Mouse (Mus musculus): ENCODE measurements around the gene Lgals4. TPM values are rescaled to one million over a fixed set of nuclear protein-coding genes. Genes with fewer than 3 reads are reported as not detected.

Lgals4 gene
- total RNA-seq (2021), result 1 to 10 TPM; 2.6 to 7.3 TPM
- long read RNA-seq, experiment 1, result 0 reads
- long read RNA-seq, experiment 2, partial matches to known transcripts, result 0 of 1 reads
- long read RNA-seq, experiment 2, other reads (novel, unspliced or antisense), result 1 of 1 reads

GRCm38 (mm10) chr7:28833723-28834347, at the start of gene Lgals4:
Lgals4 (plus strand) TSS chr7:28833854.
- Histone ChIP-seq H3K27ac (no peak within 1 kb of the TSS), H3K4me3 (no peak within 1 kb of the TSS)
- intact Hi-C loops (cut with DNase I), result no loop called here
- no peak for DNase-seq
- TF ChIP-seq CTCF (IDR thresholded peaks at IDR 0.05), result no peak

DNA sequence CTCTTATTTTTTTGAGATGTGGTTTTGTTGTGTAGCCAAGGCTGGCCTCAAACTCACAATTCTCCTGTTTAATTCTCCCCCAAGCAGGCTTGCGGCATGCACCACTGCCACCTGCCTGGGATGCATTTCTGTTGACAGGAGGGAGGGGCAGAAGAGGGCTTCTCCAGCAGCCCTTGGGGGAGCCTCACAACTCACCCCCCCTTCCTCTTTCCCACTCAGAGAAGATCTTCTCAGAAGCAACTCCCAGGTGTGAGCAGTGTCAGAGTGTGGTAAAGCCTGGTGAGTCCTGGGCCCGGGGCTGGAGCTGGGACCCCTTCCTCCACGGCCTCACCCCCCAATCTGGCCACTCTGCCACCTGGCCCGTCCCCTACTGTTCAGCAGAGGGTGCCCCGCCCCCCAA, 48.5 kb upstream of the Lgals4 start:
- no peak overlapping the region for H3K4me3 ChIP-seq
- DNase-seq, result no peak
- no peak for TF ChIP-seq CTCF (IDR thresholded peaks at IDR 0.05)
- intact Hi-C loops (cut with DNase I), result loop anchor here (10.0 kb wide), 1 partner anchor 250 kb away; no protein-coding TSS in a partner anchor
- H3K27ac ChIP-seq, result no peak overlapping the region

- DNase-seq, result no peak
- no peak for TF ChIP-seq CTCF (IDR thresholded peaks at IDR 0.05)
- Histone ChIP-seq H3K4me3 (no peak overlapping the region), H3K27ac (no peak overlapping the region)
- intact Hi-C loops (cut with DNase I), result loop anchor here (10.0 kb wide), 1 partner anchor 247 kb away; no protein-coding TSS in a partner anchor
Observed at GRCm38 (mm10) chr7:28787884-28788283, 45.8 kb upstream of the Lgals4 start.

DNA sequence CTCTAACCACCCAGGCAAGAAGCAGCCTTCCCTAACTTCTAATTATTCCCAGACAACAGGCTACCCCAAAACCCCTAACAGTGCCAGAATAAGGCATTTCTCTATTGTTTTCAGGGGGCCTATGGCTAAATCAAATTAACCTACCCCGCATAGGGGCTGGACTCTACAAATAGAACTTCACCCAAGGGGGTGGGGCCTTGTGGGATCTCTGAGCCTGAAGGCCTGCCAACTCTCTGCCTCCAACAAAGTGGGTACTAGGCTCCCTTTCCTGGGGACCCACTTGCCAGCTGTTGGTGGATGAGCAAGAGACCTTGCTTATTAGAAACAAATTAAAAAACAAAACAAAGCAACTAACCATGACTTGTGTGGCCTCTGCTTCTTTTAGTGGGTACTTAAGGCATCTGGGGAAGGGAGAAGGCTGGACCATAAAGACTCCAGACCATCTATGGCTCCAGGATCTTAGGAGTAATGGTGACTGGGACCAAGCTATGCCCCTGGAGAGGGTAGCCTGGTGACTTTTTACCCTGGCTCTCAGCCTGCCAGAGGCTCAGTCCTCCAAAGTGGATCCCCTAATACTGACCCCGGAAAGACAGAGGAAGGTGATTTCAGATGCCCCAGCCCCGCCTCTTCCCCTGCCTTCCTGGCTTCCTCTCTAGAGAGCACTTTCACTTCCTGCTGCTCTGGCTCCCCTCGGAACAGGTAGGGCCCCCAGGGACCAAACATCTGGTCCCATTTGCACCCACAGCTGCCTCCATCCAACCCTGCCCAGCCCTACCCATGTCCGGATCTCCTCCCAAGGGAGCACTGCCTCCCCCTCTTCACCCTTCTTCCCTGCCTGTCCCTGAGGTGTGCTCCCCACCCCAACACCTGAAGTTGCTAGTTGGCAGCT, 45.1 kb upstream of the Lgals4 start, which contains the start of gene Rinl:
Gene Rinl (plus strand): TSS at position 663 of the 889 bp plus-strand sequence.
- H3K4me3 ChIP-seq, result no peak within 1 kb of the TSS
- DNase-seq, result no peak
- peak within 1 kb of the TSS; percentile 28; the same call in 1 of the 2 replicates for H3K27ac ChIP-seq
- intact Hi-C loops (cut with DNase I), result loop anchor here (10.0 kb wide), 1 partner anchor 246 kb away; no protein-coding TSS in a partner anchor
- TF ChIP-seq CTCF (IDR thresholded peaks at IDR 0.05), result no peak

DNA sequence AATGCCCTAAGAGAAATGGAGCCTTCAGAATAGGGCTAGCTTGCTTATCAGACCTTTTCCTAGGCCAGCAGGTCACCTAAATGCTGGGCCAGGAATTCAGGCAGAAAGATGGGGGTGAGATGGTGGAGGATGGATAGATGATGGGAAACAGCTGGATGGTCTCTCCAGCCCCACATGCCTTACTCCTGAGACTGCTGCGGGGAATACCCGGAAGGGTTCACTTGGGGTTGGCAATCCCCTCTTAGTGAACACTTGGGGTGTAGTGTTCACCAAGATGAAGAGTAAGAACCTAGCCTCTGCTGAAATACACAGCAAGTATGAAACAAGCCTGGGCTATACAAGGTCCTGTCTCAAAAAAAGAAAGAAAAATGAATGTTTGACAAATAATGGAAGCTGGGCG, 44.4 kb upstream of the Lgals4 start:
- no peak overlapping the region for H3K27ac ChIP-seq
- no peak overlapping the region for H3K4me3 ChIP-seq
- intact Hi-C loops (cut with DNase I), result loop anchor here (10.0 kb wide), 1 partner anchor 246 kb away; no protein-coding TSS in a partner anchor
- TF ChIP-seq CTCF (IDR thresholded peaks at IDR 0.05), result no peak
- DNase-seq, result no peak

- intact Hi-C loops (cut with DNase I), result no loop called here
- TF ChIP-seq CTCF (IDR thresholded peaks at IDR 0.05), result peak; percentile 10; the same call in 1 of the 2 replicates
- Histone ChIP-seq H3K4me3 (no peak overlapping the region), H3K27ac (no peak overlapping the region)
- DNase-seq, result no peak
Observed at GRCm38 (mm10) chr7:28790066-28790806, 43.4 kb upstream of the Lgals4 start.

GRCm38 (mm10) chr7:28791706-28792105, 41.9 kb upstream of the Lgals4 start:
- Histone ChIP-seq H3K4me3 (no peak overlapping the region), H3K27ac (no peak overlapping the region)
- DNase-seq, result no peak
- no peak for TF ChIP-seq CTCF (IDR thresholded peaks at IDR 0.05)
- intact Hi-C loops (cut with DNase I), result no loop called here

GRCm38 (mm10) chr7:28792391-28793185, 41.1 kb upstream of the Lgals4 start:
- Histone ChIP-seq H3K4me3 (no peak overlapping the region), H3K27ac (no peak overlapping the region)
- TF ChIP-seq CTCF (IDR thresholded peaks at IDR 0.05), result peak; percentile 14; the same call in 1 of the 2 replicates
- DNase-seq, result no peak
- intact Hi-C loops (cut with DNase I), result no loop called here

GRCm38 (mm10) chr7:28793834-28794233, 39.8 kb upstream of the Lgals4 start:
- intact Hi-C loops (cut with DNase I), result no loop called here
- TF ChIP-seq CTCF (IDR thresholded peaks at IDR 0.05), result peak; percentile 61
- Histone ChIP-seq H3K4me3 (no peak overlapping the region), H3K27ac (no peak overlapping the region)
- DNase-seq, result no peak

DNA sequence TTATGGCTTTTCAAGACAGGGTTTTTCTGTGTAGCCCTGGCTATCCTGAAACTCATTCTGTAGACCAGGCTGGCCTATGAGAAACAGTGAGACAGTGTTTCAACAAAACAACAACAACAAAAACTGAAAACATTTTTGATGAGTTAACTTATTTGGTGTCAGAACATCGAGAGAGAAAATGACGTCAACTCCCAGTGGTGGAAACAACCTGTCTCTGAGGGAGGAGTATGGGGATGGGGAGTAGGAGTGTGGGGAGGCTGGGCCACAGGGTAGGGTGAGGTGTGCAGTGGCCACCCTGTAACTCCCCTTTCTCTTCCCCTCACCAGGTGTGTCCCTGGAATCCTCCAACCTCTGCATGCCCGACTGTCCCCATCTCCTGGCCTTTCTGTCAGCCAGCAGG, 39.2 kb upstream of the Lgals4 start:
- no peak overlapping the region for H3K27ac ChIP-seq
- no peak overlapping the region for H3K4me3 ChIP-seq
- intact Hi-C loops (cut with DNase I), result no loop called here
- no peak for TF ChIP-seq CTCF (IDR thresholded peaks at IDR 0.05)
- DNase-seq, result no peak

GRCm38 (mm10) chr7:28795832-28796231, 37.8 kb upstream of the Lgals4 start:
- H3K4me3 ChIP-seq, result peak overlapping the region; percentile 60
- intact Hi-C loops (cut with DNase I), result loop anchor here (1.0 kb wide), 1 partner anchor 71 kb away; no protein-coding TSS in a partner anchor
- TF ChIP-seq CTCF (IDR thresholded peaks at IDR 0.05), result no peak
- peak; percentile 32 for DNase-seq
- peak overlapping the region; percentile 82 for H3K27ac ChIP-seq
